ENCODE assay signal across 10 mouse cellular contexts in the genomic region with DNA sequence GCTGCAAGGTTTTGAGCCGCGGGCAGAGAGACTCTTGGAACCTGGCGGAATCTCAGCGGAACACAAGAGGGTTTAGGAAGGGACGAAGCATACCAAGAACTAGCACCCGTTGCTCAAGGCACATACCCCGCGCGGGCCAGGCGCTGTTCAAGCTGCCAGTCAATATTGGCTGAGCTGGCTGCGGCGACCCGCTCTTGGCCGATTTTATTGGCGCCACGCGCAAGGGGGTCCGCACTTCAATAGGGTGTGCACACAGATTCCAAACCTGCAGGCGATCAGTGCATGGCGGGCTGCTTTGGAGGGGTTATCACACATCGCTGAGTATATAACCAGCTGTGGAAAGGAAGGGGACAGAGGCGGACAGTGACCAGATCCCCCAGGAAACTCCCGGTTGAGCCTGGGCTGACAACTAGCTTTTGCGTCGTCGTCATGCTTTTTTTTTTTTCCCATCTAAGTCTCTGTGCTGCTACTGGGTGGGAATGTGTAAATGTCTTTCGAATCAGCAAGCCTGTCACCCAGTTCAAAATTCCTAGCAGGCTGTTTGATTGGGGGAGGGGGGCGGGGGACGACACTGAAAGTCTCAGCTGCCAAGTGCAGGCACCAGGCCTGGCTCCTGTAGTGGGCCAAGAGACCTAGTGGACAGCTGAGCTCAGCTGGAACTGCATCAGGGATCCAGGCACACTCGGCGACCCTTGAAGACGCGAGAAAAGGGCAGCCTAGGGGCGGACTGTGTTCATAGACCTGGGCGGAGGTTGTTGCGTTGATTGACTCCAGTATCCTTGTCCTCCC. TPM values are rescaled to one million over a fixed set of nuclear protein-coding genes. Genes with fewer than 3 reads are reported as not detected.
DNase-seq lines count a peak whose midpoint lies in the region; ATAC-seq and TF ChIP-seq lines count a peak whose summit lies in the region.
"Had no signal": no experiment of that assay in that cellular context is flagged by ENCODE, and none has a peak within 500 bp of the region (broad histone marks: within the 10 kb centered on the region; RNA-seq: fewer than 3 reads in every experiment).

No protein-coding gene starts in this region.

- no peak for TF ChIP-seq CTCF in layer of hippocampus, adult 2 months (conservative IDR thresholded peaks at IDR 0.05)

- peaks cover 100% of the 10 kb centered on the region for H3K27me3 ChIP-seq in forebrain, embryonic 13.5 days
- peaks cover 100% of the 10 kb centered on the region for H3K27me3 ChIP-seq in limb, embryonic 15.5 days
- H3K27me3 ChIP-seq in stomach, embryonic 14.5 days (ENCODE audit: control insufficient read depth, insufficient read depth, low read length), result peaks cover 64% of the 10 kb centered on the region

- H3K9me3 ChIP-seq in forebrain, embryonic 13.5 days (replicated peaks), result no peaks in the 10 kb centered on the region
- H3K9me3 ChIP-seq in limb, embryonic 15.5 days, result no peaks in the 10 kb centered on the region
- H3K9me3 ChIP-seq in stomach, embryonic 14.5 days (ENCODE audit: control insufficient read depth, low read depth, low read length), result no peaks in the 10 kb centered on the region

- peaks cover 55% of the 10 kb centered on the region for H3K4me1 ChIP-seq in forebrain, embryonic 13.5 days
- H3K4me1 ChIP-seq in limb, embryonic 15.5 days, result peaks cover 29% of the 10 kb centered on the region
- H3K4me1 ChIP-seq in stomach, embryonic 14.5 days (ENCODE audit: control insufficient read depth, insufficient read depth, low read length), result peaks cover 4% of the 10 kb centered on the region; the same call in 1 of the 2 replicates

- no peaks in the 10 kb centered on the region for H3K36me3 ChIP-seq in forebrain, embryonic 13.5 days (ENCODE audit: poor library complexity, severe bottlenecking)
- no peaks in the 10 kb centered on the region for H3K36me3 ChIP-seq in limb, embryonic 15.5 days
- H3K36me3 ChIP-seq in stomach, embryonic 14.5 days (ENCODE audit: control insufficient read depth, insufficient read depth, low read length), result no peaks in the 10 kb centered on the region

- ATAC-seq in forebrain, embryonic 13.5 days, result no peak
- ATAC-seq in limb, embryonic 15.5 days (ENCODE audit: insufficient number of reproducible peaks, low FRiP score, low TSS enrichment, low read depth), result no peak
- ATAC-seq in stomach, embryonic 14.5 days (ENCODE audit: insufficient number of reproducible peaks, insufficient read depth, low FRiP score, low read depth), result no peak
- ATAC-seq: Patski had no signal

- DNase-seq in layer of hippocampus, adult 2 months (ENCODE audit: low spot score in 2 of 2), result no peak
- DNase-seq in layer of hippocampus, postnatal 25 days (ENCODE audit: extremely low spot score in 1 of 2, low spot score in 1 of 2), result no peak
- DNase-seq in layer of hippocampus, postnatal 36 days, result no peak
- no peak for DNase-seq in kidney, adult 8-10 months

- H3K9ac ChIP-seq in forebrain, embryonic 13.5 days, result peak overlapping the region; percentile 34
- H3K9ac ChIP-seq in limb, embryonic 15.5 days, result no peak overlapping the region
- H3K9ac ChIP-seq in stomach, embryonic 14.5 days (replicated peaks; ENCODE audit: low read depth, low read length), result no peak overlapping the region; the same call in 1 of the 2 replicates

- H3K27ac ChIP-seq in layer of hippocampus, adult 2 months, result no peak overlapping the region
- 0 out of 2 replicates have a peak overlapping the region, but pooled peaks have one; percentile 15 for H3K27ac ChIP-seq in forebrain, embryonic 13.5 days
- H3K27ac ChIP-seq in limb, embryonic 15.5 days, result no peak overlapping the region
- H3K27ac ChIP-seq in stomach, embryonic 14.5 days (ENCODE audit: low read length), result no peak overlapping the region
- H3K27ac ChIP-seq: macrophage had no signal

- H3K4me3 ChIP-seq in layer of hippocampus, adult 2 months, result peak overlapping the region; percentile 52
- peak overlapping the region; percentile 50 for H3K4me3 ChIP-seq in forebrain, embryonic 13.5 days
- peak overlapping the region; percentile 49; the same call in 1 of the 2 replicates for H3K4me3 ChIP-seq in limb, embryonic 15.5 days
- H3K4me3 ChIP-seq in stomach, embryonic 14.5 days (ENCODE audit: low read depth, low read length), result peak overlapping the region; percentile 49

- peak overlapping the region; percentile 95 for H3K4me2 ChIP-seq in forebrain, embryonic 13.5 days
- H3K4me2 ChIP-seq in limb, embryonic 15.5 days, result no peak overlapping the region
- H3K4me2 ChIP-seq in stomach, embryonic 14.5 days (replicated peaks; ENCODE audit: low read depth, low read length), result peak overlapping the region; percentile 99

- WGBS in forebrain, embryonic 13.5 days, result under 1% methylated on average over 36 of the region's 36 CpGs
- WGBS in limb, embryonic 15.5 days, result 2% methylated on average over 36 of the region's 36 CpGs
- WGBS in stomach, embryonic 14.5 days, result 3% methylated on average over 36 of the region's 36 CpGs

RNA-seq across cellular contexts. Expression of a gene that starts 2.1 kb away (rescaled TPM):
- total RNA-seq in layer of hippocampus, adult 2 months (2021), result 1 to 10 TPM in 1 of 2 experiments, under 1 TPM in 1; 0.92 to 1.3 TPM
- total RNA-seq in layer of hippocampus, postnatal 25 days (2021), result 1 to 10 TPM in 1 of 2 experiments, under 1 TPM in 1; 0.37 to 1.1 TPM
- 1.2 and 2.2 TPM in 2 replicates for polyA plus RNA-seq in forebrain, embryonic 13.5 days (2015; fragmentation: Nextera tagmentation; extraction: Ambion mirVana)
- 0.04 TPM in 1 of 2 replicates, not detected in the other for polyA plus RNA-seq in limb, embryonic 15.5 days (2015; fragmentation: Nextera tagmentation; extraction: Ambion mirVana)
- 0.51 and 1.8 TPM in 2 replicates for polyA plus RNA-seq in stomach, embryonic 14.5 days (2014; fragmentation: Nextera tagmentation; extraction: Ambion mirVana)
- 1 to 10 TPM in 1 of 2 experiments, under 1 TPM in 1; 0.35 to 1.1 TPM for total RNA-seq in layer of hippocampus, postnatal 36 days (2021)
- polyA plus RNA-seq: gonadal fat pad, adult 2 months; macrophage; Patski had no signal
